Mouse (Mus musculus) small intestine, adult 2 months (tissue): Measurements from ENCODE around the gene Usf2. TPM values are rescaled to one million over a fixed set of nuclear protein-coding genes. Genes with fewer than 3 reads are reported as not detected.

Experiments
- H3K27ac ChIP-seq: fragments of 200-500 bp; 2 replicates; pipeline ENCODE4 v1.5.1; 2012; ENCODE audit warnings: low read depth, low read length, control low read depth, inconsistent platforms; ENCODE audit not compliant: insufficient read depth
- H3K27me3 ChIP-seq: fragments of 200-500 bp; 2 replicates; pipeline ENCODE4 v1.6.1; 2012; ENCODE audit warnings: mild to moderate bottlenecking, moderate library complexity, low read length, inconsistent platforms; ENCODE audit not compliant: control insufficient read depth, insufficient read depth
- H3K36me3 ChIP-seq: fragments of 200-500 bp; 2 replicates; pipeline ENCODE4 v1.6.1; 2012; ENCODE audit warnings: mild to moderate bottlenecking, low read length, control low read depth, inconsistent platforms; ENCODE audit not compliant: control insufficient read depth, insufficient read depth
- H3K4me1 ChIP-seq: fragments of 200-500 bp; 2 replicates; pipeline ENCODE4 v1.6.1; 2012; ENCODE audit warnings: low read length, inconsistent platforms, mixed read lengths; ENCODE audit not compliant: control insufficient read depth, insufficient read depth, insufficient read length
- H3K4me3 ChIP-seq: fragments of 200-500 bp; 2 replicates; pipeline ENCODE4 v1.5.1; 2012; ENCODE audit warnings: low read depth, mild to moderate bottlenecking, control low read depth, inconsistent platforms, low read length, moderate library complexity
- CTCF ChIP-seq: fragments of 200-500 bp; IDR thresholded peaks from 2 replicates; pipeline ENCODE4 v1.5.1; 2012; ENCODE audit warnings: low read depth, mild to moderate bottlenecking, control low read depth, inconsistent platforms, low read length, moderate library complexity, mixed read lengths; ENCODE audit not compliant: insufficient replicate concordance, insufficient read length; ENCODE audit errors: extremely low read depth
- POLR2A ChIP-seq: fragments of 200-500 bp; IDR thresholded peaks from 2 replicates; pipeline ENCODE4 v1.6.1; 2012; ENCODE audit warnings: low read depth, mild to moderate bottlenecking, control low read depth, inconsistent platforms, low read length, moderate library complexity
- WGBS: fragments of 180-500 bp; shearing (Covaris S2); methylation state at CpG from one replicate; pipeline ENCODE4 v1.1.7; 2018; 5-methylcytosine and 5-hydroxymethylcytosine counted together
- polyA plus RNA-seq: library from polyadenylated mRNA; depleted of rRNA; stranded (reverse); fragments of >200 nt; gene quantifications from 2 replicates; pipeline ENCODE4 v1.2.3, GENCODE M21; 2012

The Usf2 gene
- polyA plus RNA-seq, 1 experiment, result 162 TPM

DNA sequence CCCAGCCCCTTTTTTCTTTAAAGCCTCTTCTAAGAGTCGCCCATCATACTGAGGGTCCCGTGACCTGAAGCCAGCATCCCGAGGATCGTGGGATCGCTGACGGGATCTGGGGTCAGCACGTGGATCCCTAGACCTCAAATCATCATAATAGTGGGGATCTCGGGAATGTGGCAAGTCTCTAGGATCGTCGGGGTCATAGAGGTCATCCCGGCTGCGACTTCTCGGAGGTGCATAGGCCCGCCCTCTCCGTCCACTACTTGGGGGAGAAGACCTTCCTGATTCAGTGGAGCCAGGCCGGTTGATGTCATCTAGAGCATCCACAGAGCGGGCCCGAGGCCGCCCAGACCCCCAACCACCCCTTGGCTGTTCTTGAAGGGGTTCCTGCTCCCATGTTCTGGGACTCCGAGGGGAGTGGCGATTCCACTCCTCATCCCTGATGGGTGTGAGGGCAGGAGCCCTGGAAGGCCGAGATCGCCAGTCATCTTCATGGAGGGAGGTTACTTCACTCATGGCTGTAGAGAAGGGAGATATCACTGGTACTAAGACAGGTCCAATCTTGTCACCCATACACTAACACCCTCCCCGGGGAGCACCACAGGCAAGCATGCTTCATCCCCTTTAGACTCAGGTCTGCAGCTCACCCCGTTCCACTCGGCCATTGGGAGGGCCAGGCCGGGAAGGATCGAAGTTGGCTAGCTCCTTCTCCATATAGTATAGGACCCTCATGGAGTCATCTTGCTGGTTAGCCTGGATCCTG lies 1.7 kb upstream of the Usf2 start:
- TF ChIP-seq POLR2A (no peak), CTCF (no peak)
- peak overlapping the region; percentile 100 for H3K4me3 ChIP-seq
- H3K27me3 ChIP-seq, result no peaks in the 10 kb centered on the region
- no peak overlapping the region; the same call in 1 of the 2 replicates for H3K27ac ChIP-seq
- WGBS, result 74% methylated on average over 28 of the region's 28 CpGs
- H3K36me3 ChIP-seq, result peaks cover 52% of the 10 kb centered on the region
- H3K4me1 ChIP-seq, result peaks cover 6% of the 10 kb centered on the region

DNA sequence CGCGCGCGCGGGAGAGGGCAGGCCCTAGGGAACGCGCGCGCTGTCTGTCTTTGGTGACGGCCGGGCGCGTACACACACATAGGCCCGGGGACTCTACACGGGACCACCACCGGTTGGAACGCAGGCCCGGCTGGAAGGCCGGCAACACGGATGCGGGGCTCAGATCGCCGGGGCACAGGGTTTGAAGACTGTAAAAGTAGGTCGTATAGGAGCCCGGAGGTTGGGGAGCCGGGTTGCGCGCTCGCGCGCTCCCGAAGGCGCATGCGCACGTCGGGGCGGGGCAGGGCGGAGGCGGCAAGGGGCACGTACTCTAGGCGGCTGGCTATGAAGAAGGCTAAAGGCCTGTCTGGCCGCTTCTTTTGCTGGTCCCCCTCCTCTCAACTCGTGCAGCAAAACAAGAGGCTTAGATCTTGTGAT lies 772 bp upstream of the Usf2 start:
- H3K36me3 ChIP-seq, result peaks cover 55% of the 10 kb centered on the region
- TF ChIP-seq CTCF, result no peak
- TF ChIP-seq POLR2A, result no peak; the same call in 1 of the 2 replicates
- peak overlapping the region; percentile 100 for H3K4me3 ChIP-seq
- peaks cover 6% of the 10 kb centered on the region for H3K4me1 ChIP-seq
- H3K27me3 ChIP-seq, result no peaks in the 10 kb centered on the region
- H3K27ac ChIP-seq, result peak overlapping the region; percentile 100
- WGBS, result under 1% methylated on average over 43 of the region's 43 CpGs

DNA sequence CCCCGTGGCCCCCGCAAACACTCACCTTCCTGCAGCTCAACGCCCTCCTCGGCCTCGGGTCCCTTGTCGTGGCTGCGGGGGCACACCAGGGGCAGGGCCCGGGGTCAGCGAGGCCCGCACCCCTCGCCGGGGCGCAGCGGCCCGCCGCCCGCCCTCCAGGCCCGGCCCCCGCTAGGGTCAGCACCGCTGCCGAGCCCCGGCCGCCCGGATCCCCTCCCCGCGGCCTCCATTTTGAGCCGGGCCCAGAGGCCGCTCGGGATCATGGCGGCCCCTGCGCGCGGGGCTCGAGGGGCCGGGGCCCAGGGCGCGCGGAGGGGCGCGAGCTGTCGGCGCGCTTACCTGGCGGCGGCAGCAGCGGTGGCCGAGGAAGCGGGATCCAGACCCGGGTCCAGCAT lies 249 bp downstream of the Usf2 start:
- WGBS, result under 1% methylated on average over 43 of the region's 49 CpGs
- peak overlapping the region; percentile 100 for H3K4me3 ChIP-seq
- peak overlapping the region; percentile 32 for H3K27ac ChIP-seq
- H3K27me3 ChIP-seq, result no peaks in the 10 kb centered on the region
- peaks cover 6% of the 10 kb centered on the region for H3K4me1 ChIP-seq
- TF ChIP-seq CTCF (no peak), POLR2A (no peak)
- H3K36me3 ChIP-seq, result peaks cover 56% of the 10 kb centered on the region

DNA sequence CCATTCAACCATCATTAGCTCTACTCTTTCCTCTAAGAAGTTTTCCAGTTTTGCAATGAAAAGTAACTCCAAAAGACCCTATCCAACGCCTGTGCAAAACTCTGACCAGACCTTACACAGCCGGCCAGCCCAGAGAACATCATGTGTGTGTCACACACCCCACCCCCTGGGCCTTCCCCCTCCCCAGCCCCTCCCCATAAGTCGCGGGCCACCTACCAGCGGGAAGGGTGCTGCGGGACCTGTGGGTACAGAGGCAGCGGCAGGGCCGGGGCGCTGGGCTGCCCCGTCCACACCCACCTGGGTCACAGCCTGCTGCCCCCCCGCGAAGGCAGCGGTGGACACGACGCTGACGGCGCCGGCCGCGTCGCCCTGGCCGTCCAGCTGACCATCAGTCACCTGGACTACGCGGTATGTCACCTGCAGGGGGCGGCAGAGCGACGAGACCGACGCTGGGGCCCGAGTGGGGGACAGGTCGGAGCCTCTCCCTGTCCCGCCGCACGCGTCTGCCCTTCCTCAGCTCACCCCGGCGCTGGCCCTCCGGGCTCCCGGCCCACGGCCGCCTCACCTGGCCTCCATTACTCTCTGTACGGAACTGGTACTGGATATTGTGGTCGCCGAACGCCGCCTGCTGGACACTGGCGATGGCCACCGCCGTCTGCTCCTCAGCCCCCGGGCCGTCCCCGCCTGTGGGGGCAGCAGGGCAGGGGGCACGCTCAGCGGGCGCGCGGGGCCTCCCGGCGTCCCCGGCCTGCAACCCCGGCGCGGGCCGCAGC lies 833 bp downstream of the Usf2 start:
- TF ChIP-seq CTCF, result peak; percentile 82
- peak; percentile 30 for TF ChIP-seq POLR2A
- Histone ChIP-seq H3K27me3 (no peaks in the 10 kb centered on the region), H3K4me1 (peaks cover 6% of the 10 kb centered on the region), H3K36me3 (peaks cover 54% of the 10 kb centered on the region), H3K4me3 (peak overlapping the region; percentile 100), H3K27ac (peak overlapping the region; percentile 32)
- 1% methylated on average over 63 of the region's 64 CpGs for WGBS

DNA sequence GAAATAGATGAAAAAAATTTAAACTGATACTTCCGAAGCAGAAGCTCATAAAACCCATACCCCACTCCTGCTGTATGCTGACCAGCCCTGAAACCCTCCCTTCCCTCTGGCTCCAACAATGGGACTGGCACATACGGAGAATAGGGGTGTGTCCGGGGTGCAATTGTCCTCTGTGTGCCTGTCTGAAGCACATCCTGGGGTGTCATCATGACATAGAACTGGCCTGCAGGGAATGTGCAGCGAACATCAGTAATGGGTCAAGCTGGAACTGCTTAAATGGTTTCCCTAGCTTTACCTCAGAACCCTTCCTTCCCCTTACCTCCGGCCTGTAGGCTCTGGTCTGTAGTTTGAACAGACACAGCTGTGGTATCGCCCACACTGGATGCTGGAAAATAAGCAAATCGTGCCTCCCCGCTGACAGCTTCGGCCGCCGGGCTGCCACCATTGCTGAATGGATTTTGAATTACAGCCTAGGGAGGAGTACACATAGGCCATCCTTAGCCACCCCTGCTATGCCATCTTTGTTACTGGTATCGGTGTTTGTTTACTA lies 1.6 kb downstream of the Usf2 start:
- Histone ChIP-seq H3K36me3 (peaks cover 54% of the 10 kb centered on the region), H3K27me3 (no peaks in the 10 kb centered on the region), H3K27ac (no peak overlapping the region), H3K4me3 (no peak overlapping the region), H3K4me1 (peaks cover 6% of the 10 kb centered on the region)
- 82% methylated on average over 12 of the region's 12 CpGs for WGBS
- TF ChIP-seq POLR2A (no peak), CTCF (no peak)

DNA sequence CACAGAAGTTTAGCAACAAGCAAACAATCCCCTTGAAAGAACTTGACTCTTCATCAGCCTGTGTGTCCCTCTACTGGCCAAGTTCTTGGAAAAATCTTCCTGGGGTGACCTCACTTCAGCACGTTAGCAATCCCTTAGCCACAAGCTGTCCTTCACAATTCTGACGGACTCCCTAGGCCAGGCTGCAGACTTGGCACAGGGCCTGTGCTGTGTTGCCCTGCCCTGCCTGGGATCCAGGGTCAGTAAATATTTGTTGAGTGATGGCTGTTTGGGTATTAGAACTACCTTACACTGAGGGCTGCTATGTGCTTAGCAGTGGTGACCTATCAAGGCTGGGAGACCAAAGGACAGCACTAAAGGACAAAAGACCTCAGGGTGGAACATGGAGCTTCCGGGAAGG lies 2.6 kb downstream of the Usf2 start:
- Histone ChIP-seq H3K4me1 (peaks cover 6% of the 10 kb centered on the region), H3K27ac (no peak overlapping the region), H3K4me3 (no peak overlapping the region), H3K36me3 (peaks cover 53% of the 10 kb centered on the region), H3K27me3 (no peaks in the 10 kb centered on the region)
- no peak for TF ChIP-seq POLR2A
- no peak for TF ChIP-seq CTCF
- 64% methylated on average over 3 of the region's 3 CpGs for WGBS

DNA sequence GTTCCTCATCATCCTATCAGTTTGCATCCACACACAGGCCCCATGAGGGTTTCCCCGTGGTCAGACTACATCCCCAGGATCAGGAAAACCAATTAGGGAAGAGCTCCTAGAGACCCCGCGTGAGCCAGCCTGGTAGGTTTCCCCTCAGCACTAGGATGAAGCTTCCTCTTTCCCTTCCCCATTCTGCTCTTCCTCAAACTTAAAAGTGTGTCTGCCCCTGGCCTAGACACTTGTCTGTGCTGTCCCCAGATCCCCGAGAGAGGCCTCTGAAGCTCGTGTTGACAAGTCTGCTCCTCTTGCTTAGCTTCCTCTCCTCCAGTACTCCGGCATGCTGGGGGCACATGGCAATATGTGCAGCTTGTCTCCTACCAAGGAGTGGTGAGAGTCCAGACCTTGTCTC lies 3.1 kb downstream of the Usf2 start:
- Histone ChIP-seq H3K27me3 (no peaks in the 10 kb centered on the region), H3K4me3 (no peak overlapping the region), H3K27ac (no peak overlapping the region), H3K4me1 (peaks cover 6% of the 10 kb centered on the region), H3K36me3 (peaks cover 50% of the 10 kb centered on the region)
- TF ChIP-seq POLR2A (no peak), CTCF (no peak)
- 86% methylated on average over 6 of the region's 6 CpGs for WGBS
